Mouse (Mus musculus): ENCODE data around the gene Pla2g12a. TPM values are rescaled to one million over a fixed set of nuclear protein-coding genes. Genes with fewer than 3 reads are reported as not detected.
A peak's percentile ranks its signal among the peaks of the same experiment; 100 is the strongest.

The Pla2g12a gene
- polyA plus RNA-seq, 1 experiment from 2014 or later, result 64.7 TPM

GRCm38 (mm10) chr3:129836965-129837364 lies 41.4 kb upstream of the Pla2g12a start:
- no peaks in the 10 kb centered on the region for H3K9me3 ChIP-seq (ENCODE audit: control insufficient read depth, low read length)
- H3K27me3 ChIP-seq (ENCODE audit: control insufficient read depth, insufficient read depth, low read length), result no peaks in the 10 kb centered on the region
- H3K36me3 ChIP-seq (ENCODE audit: control insufficient read depth, insufficient read depth, low read length), result no peaks in the 10 kb centered on the region
- peak overlapping the region; percentile 21 for H3K4me3 ChIP-seq (ENCODE audit: low read depth, low read length)
- 69% methylated on average over 6 of the region's 6 CpGs for WGBS
- H3K9ac ChIP-seq (ENCODE audit: low read length), result no peak overlapping the region
- H3K27ac ChIP-seq (replicated peaks), result no peak overlapping the region
- no peaks in the 10 kb centered on the region for H3K4me1 ChIP-seq (replicated peaks; ENCODE audit: control insufficient read depth, insufficient read depth)
- no peak for DNase-seq (ENCODE audit: low spot score)
- peak overlapping the region; percentile 5; the same call in 1 of the 2 replicates for H3K4me2 ChIP-seq (replicated peaks; ENCODE audit: low read depth)
- TF ChIP-seq EP300 (optimal IDR thresholded peaks at IDR 0.05) (no peak), CTCF (IDR thresholded peaks at IDR 0.05; ENCODE audit: low read depth) (no peak)
- no peak for ATAC-seq (ENCODE audit: low FRiP score, low TSS enrichment)

GRCm38 (mm10) chr3:129838017-129838416 lies 40.4 kb upstream of the Pla2g12a start:
- Histone ChIP-seq H3K4me1 (replicated peaks; ENCODE audit: control insufficient read depth, insufficient read depth) (no peaks in the 10 kb centered on the region), H3K4me2 (replicated peaks; ENCODE audit: low read depth) (peak overlapping the region; percentile 20; the same call in 1 of the 2 replicates), H3K9ac (ENCODE audit: low read length) (no peak overlapping the region), H3K36me3 (ENCODE audit: control insufficient read depth, insufficient read depth, low read length) (no peaks in the 10 kb centered on the region), H3K9me3 (ENCODE audit: control insufficient read depth, low read length) (no peaks in the 10 kb centered on the region), H3K4me3 (ENCODE audit: low read depth, low read length) (no peak overlapping the region), H3K27me3 (ENCODE audit: control insufficient read depth, insufficient read depth, low read length) (no peaks in the 10 kb centered on the region), H3K27ac (replicated peaks) (no peak overlapping the region)
- WGBS, result 34% methylated on average over 7 of the region's 7 CpGs
- TF ChIP-seq EP300 (optimal IDR thresholded peaks at IDR 0.05), result no peak
- no peak for TF ChIP-seq CTCF (IDR thresholded peaks at IDR 0.05; ENCODE audit: low read depth)
- ATAC-seq (ENCODE audit: low FRiP score, low TSS enrichment) (no peak), DNase-seq (ENCODE audit: low spot score) (peak; percentile 28)

GRCm38 (mm10) chr3:129845868-129846267 lies 32.5 kb upstream of the Pla2g12a start:
- TF ChIP-seq EP300 (optimal IDR thresholded peaks at IDR 0.05) (no peak), CTCF (IDR thresholded peaks at IDR 0.05; ENCODE audit: low read depth) (no peak)
- no peak overlapping the region for H3K27ac ChIP-seq (replicated peaks)
- H3K4me3 ChIP-seq (ENCODE audit: low read depth, low read length), result no peak overlapping the region
- no peak overlapping the region for H3K9ac ChIP-seq (ENCODE audit: low read length)
- H3K27me3 ChIP-seq (ENCODE audit: control insufficient read depth, insufficient read depth, low read length), result no peaks in the 10 kb centered on the region
- DNase-seq (ENCODE audit: low spot score) (no peak), ATAC-seq (ENCODE audit: low FRiP score, low TSS enrichment) (no peak)
- no peak overlapping the region for H3K4me2 ChIP-seq (replicated peaks; ENCODE audit: low read depth)
- no peaks in the 10 kb centered on the region for H3K4me1 ChIP-seq (replicated peaks; ENCODE audit: control insufficient read depth, insufficient read depth)
- H3K9me3 ChIP-seq (ENCODE audit: control insufficient read depth, low read length), result no peaks in the 10 kb centered on the region
- WGBS, result 62% methylated on average over 2 of the region's 2 CpGs
- no peaks in the 10 kb centered on the region for H3K36me3 ChIP-seq (ENCODE audit: control insufficient read depth, insufficient read depth, low read length)

GRCm38 (mm10) chr3:129846846-129847245 lies 31.6 kb upstream of the Pla2g12a start:
- H3K27ac ChIP-seq (replicated peaks), result no peak overlapping the region
- WGBS, result 74% methylated on average over 7 of the region's 7 CpGs
- TF ChIP-seq CTCF (IDR thresholded peaks at IDR 0.05; ENCODE audit: low read depth) (no peak), EP300 (optimal IDR thresholded peaks at IDR 0.05) (no peak)
- no peak for DNase-seq (ENCODE audit: low spot score)
- ATAC-seq (ENCODE audit: low FRiP score, low TSS enrichment), result no peak
- H3K4me2 ChIP-seq (replicated peaks; ENCODE audit: low read depth), result no peak overlapping the region
- H3K27me3 ChIP-seq (ENCODE audit: control insufficient read depth, insufficient read depth, low read length), result no peaks in the 10 kb centered on the region
- H3K9me3 ChIP-seq (ENCODE audit: control insufficient read depth, low read length), result no peaks in the 10 kb centered on the region
- H3K9ac ChIP-seq (ENCODE audit: low read length), result no peak overlapping the region
- no peaks in the 10 kb centered on the region for H3K36me3 ChIP-seq (ENCODE audit: control insufficient read depth, insufficient read depth, low read length)
- no peaks in the 10 kb centered on the region for H3K4me1 ChIP-seq (replicated peaks; ENCODE audit: control insufficient read depth, insufficient read depth)
- H3K4me3 ChIP-seq (ENCODE audit: low read depth, low read length), result no peak overlapping the region

- 68% methylated on average over 2 of the region's 2 CpGs for WGBS
- no peaks in the 10 kb centered on the region for H3K9me3 ChIP-seq (ENCODE audit: control insufficient read depth, low read length)
- H3K4me1 ChIP-seq (replicated peaks; ENCODE audit: control insufficient read depth, insufficient read depth), result no peaks in the 10 kb centered on the region
- ATAC-seq (ENCODE audit: low FRiP score, low TSS enrichment), result no peak
- H3K9ac ChIP-seq (ENCODE audit: low read length), result no peak overlapping the region
- H3K27ac ChIP-seq (replicated peaks), result no peak overlapping the region
- no peaks in the 10 kb centered on the region for H3K36me3 ChIP-seq (ENCODE audit: control insufficient read depth, insufficient read depth, low read length)
- no peak overlapping the region for H3K4me3 ChIP-seq (ENCODE audit: low read depth, low read length)
- DNase-seq (ENCODE audit: low spot score), result no peak
- no peak overlapping the region for H3K4me2 ChIP-seq (replicated peaks; ENCODE audit: low read depth)
- H3K27me3 ChIP-seq (ENCODE audit: control insufficient read depth, insufficient read depth, low read length), result no peaks in the 10 kb centered on the region
- TF ChIP-seq EP300 (optimal IDR thresholded peaks at IDR 0.05) (no peak), CTCF (IDR thresholded peaks at IDR 0.05; ENCODE audit: low read depth) (no peak)
Measured at GRCm38 (mm10) chr3:129862592-129862991, 15.8 kb upstream of the Pla2g12a start.

- Histone ChIP-seq H3K36me3 (ENCODE audit: control insufficient read depth, insufficient read depth, low read length) (no peaks in the 10 kb centered on the region), H3K4me2 (replicated peaks; ENCODE audit: low read depth) (no peak overlapping the region), H3K9me3 (ENCODE audit: control insufficient read depth, low read length) (no peaks in the 10 kb centered on the region), H3K4me3 (ENCODE audit: low read depth, low read length) (no peak overlapping the region), H3K4me1 (replicated peaks; ENCODE audit: control insufficient read depth, insufficient read depth) (no peaks in the 10 kb centered on the region), H3K27ac (replicated peaks) (no peak overlapping the region), H3K9ac (ENCODE audit: low read length) (no peak overlapping the region), H3K27me3 (ENCODE audit: control insufficient read depth, insufficient read depth, low read length) (no peaks in the 10 kb centered on the region)
- no peak for TF ChIP-seq EP300 (optimal IDR thresholded peaks at IDR 0.05)
- TF ChIP-seq CTCF (IDR thresholded peaks at IDR 0.05; ENCODE audit: low read depth), result peak; percentile 82
- DNase-seq (ENCODE audit: low spot score) (peak; percentile 74), ATAC-seq (ENCODE audit: low FRiP score, low TSS enrichment) (0 out of 2 replicates have a peak, but pooled peaks have one; percentile 59)
- 52% methylated on average over 14 of the region's 14 CpGs for WGBS
Measured at GRCm38 (mm10) chr3:129863698-129864097, 14.7 kb upstream of the Pla2g12a start.

Measured in stomach, postnatal 0 days (tissue).